Mouse (Mus musculus): ENCODE measurements at regions not wholly inside any gene's neighbourhood (a gene's known extent, or its start where the extent isn't known, plus 50 kb on each side); places are given as distances from the start of the nearest gene placed in this dataset.

- no peak for ATAC-seq (ENCODE audit: extremely low read depth, insufficient number of reproducible peaks, low FRiP score, poor library complexity, severe bottlenecking)
- DNase-seq (ENCODE audit: low spot score), result no peak
- H3K4me1 ChIP-seq (ENCODE audit: insufficient read depth, low read depth, low read length), result no peaks in the 10 kb centered on the region
- H3K36me3 ChIP-seq (replicated peaks), result no peaks in the 10 kb centered on the region
- H3K4me3 ChIP-seq (ENCODE audit: low read depth, low read length), result no peak overlapping the region
- TF ChIP-seq CTCF (IDR thresholded peaks at IDR 0.05; ENCODE audit: low read depth, low read length) (no peak), GATA2 (IDR thresholded peaks at IDR 0.05; ENCODE audit: borderline replicate concordance, low read depth, low read length) (no peak), TAL1 (conservative IDR thresholded peaks at IDR 0.05; ENCODE audit: low read depth, low read length) (no peak), GATA1 (IDR thresholded peaks at IDR 0.05; ENCODE audit: borderline replicate concordance, low read length) (no peak), POLR2AphosphoS5 (IDR thresholded peaks at IDR 0.05; ENCODE audit: insufficient replicate concordance, low read depth, low read length) (no peak)
- no peaks in the 10 kb centered on the region for H3K27me3 ChIP-seq (ENCODE audit: insufficient read depth, low read length)
- no peaks in the 10 kb centered on the region for H3K9me3 ChIP-seq (replicated peaks)
These were observed 144.2 kb upstream of the Fam92a start for GRCm38 (mm10) chr4:12316024-12316423.

DNA sequence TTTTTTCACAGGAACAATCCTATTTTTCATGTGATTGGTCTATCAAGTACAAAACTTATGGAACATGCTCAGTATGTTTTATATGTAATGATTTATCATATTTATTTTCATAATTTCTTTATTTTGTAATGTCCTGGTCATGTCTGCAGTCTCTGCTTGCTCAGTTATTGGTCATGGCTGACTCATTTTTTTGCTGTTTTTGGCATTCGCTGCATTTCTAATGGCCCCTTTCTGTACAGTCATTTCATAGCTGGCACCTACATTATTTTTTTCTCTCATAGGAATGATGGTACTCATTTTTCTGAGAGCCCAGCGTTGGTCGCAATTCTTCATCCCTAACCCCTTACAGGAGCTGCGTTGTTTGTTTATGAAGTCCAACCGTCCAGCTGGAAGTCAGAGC lies 136.5 kb upstream of the Fam92a start:
- DNase-seq (ENCODE audit: low spot score), result no peak
- H3K4me1 ChIP-seq (ENCODE audit: insufficient read depth, low read depth, low read length), result no peaks in the 10 kb centered on the region
- TF ChIP-seq TAL1 (conservative IDR thresholded peaks at IDR 0.05; ENCODE audit: low read depth, low read length) (no peak), CTCF (IDR thresholded peaks at IDR 0.05; ENCODE audit: low read depth, low read length) (no peak), GATA1 (IDR thresholded peaks at IDR 0.05; ENCODE audit: borderline replicate concordance, low read length) (no peak), GATA2 (IDR thresholded peaks at IDR 0.05; ENCODE audit: borderline replicate concordance, low read depth, low read length) (no peak), POLR2AphosphoS5 (IDR thresholded peaks at IDR 0.05; ENCODE audit: insufficient replicate concordance, low read depth, low read length) (no peak)
- H3K36me3 ChIP-seq (replicated peaks), result no peaks in the 10 kb centered on the region
- H3K4me3 ChIP-seq (ENCODE audit: low read depth, low read length), result no peak overlapping the region
- ATAC-seq (ENCODE audit: extremely low read depth, insufficient number of reproducible peaks, low FRiP score, poor library complexity, severe bottlenecking), result no peak
- H3K9me3 ChIP-seq (replicated peaks), result no peaks in the 10 kb centered on the region
- no peaks in the 10 kb centered on the region for H3K27me3 ChIP-seq (ENCODE audit: insufficient read depth, low read length)

- no peak for DNase-seq (ENCODE audit: low spot score)
- TF ChIP-seq GATA2 (IDR thresholded peaks at IDR 0.05; ENCODE audit: borderline replicate concordance, low read depth, low read length), result no peak
- TF ChIP-seq CTCF (IDR thresholded peaks at IDR 0.05; ENCODE audit: low read depth, low read length), result no peak
- TF ChIP-seq TAL1 (conservative IDR thresholded peaks at IDR 0.05; ENCODE audit: low read depth, low read length), result no peak
- TF ChIP-seq POLR2AphosphoS5 (IDR thresholded peaks at IDR 0.05; ENCODE audit: insufficient replicate concordance, low read depth, low read length), result no peak
- TF ChIP-seq GATA1 (IDR thresholded peaks at IDR 0.05; ENCODE audit: borderline replicate concordance, low read length), result no peak
- Histone ChIP-seq H3K4me3 (ENCODE audit: low read depth, low read length) (no peak overlapping the region), H3K4me1 (ENCODE audit: insufficient read depth, low read depth, low read length) (no peaks in the 10 kb centered on the region), H3K27me3 (ENCODE audit: insufficient read depth, low read length) (no peaks in the 10 kb centered on the region), H3K36me3 (replicated peaks) (no peaks in the 10 kb centered on the region), H3K9me3 (replicated peaks) (no peaks in the 10 kb centered on the region)
- no peak for ATAC-seq (ENCODE audit: extremely low read depth, insufficient number of reproducible peaks, low FRiP score, poor library complexity, severe bottlenecking)
These were observed 135.1 kb upstream of the Fam92a start for GRCm38 (mm10) chr4:12306618-12307565.

- no peak for DNase-seq (ENCODE audit: low spot score)
- ATAC-seq (ENCODE audit: extremely low read depth, insufficient number of reproducible peaks, low FRiP score, poor library complexity, severe bottlenecking), result no peak
These were observed 115.4 kb upstream of the Fam92a start for GRCm38 (mm10) chr4:12287079-12287686.

GRCm38 (mm10) chr4:12286391-12286790 lies 114.6 kb upstream of the Fam92a start:
- Histone ChIP-seq H3K36me3 (replicated peaks) (no peaks in the 10 kb centered on the region), H3K9me3 (replicated peaks) (no peaks in the 10 kb centered on the region), H3K4me1 (ENCODE audit: insufficient read depth, low read depth, low read length) (no peaks in the 10 kb centered on the region), H3K4me3 (ENCODE audit: low read depth, low read length) (no peak overlapping the region), H3K27me3 (ENCODE audit: insufficient read depth, low read length) (no peaks in the 10 kb centered on the region)
- ATAC-seq (ENCODE audit: extremely low read depth, insufficient number of reproducible peaks, low FRiP score, poor library complexity, severe bottlenecking) (no peak), DNase-seq (ENCODE audit: low spot score) (no peak)
- TF ChIP-seq CTCF (IDR thresholded peaks at IDR 0.05; ENCODE audit: low read depth, low read length) (no peak), GATA2 (IDR thresholded peaks at IDR 0.05; ENCODE audit: borderline replicate concordance, low read depth, low read length) (no peak), TAL1 (conservative IDR thresholded peaks at IDR 0.05; ENCODE audit: low read depth, low read length) (no peak), GATA1 (IDR thresholded peaks at IDR 0.05; ENCODE audit: borderline replicate concordance, low read length) (no peak), POLR2AphosphoS5 (IDR thresholded peaks at IDR 0.05; ENCODE audit: insufficient replicate concordance, low read depth, low read length) (no peak)

More at GRCm38 (mm10) chr4:12287079-12287686, 115.4 kb upstream of the Fam92a start:
- Histone ChIP-seq H3K27me3 (ENCODE audit: insufficient read depth, low read length) (no peaks in the 10 kb centered on the region), H3K4me1 (ENCODE audit: insufficient read depth, low read depth, low read length) (no peaks in the 10 kb centered on the region), H3K36me3 (replicated peaks) (no peaks in the 10 kb centered on the region), H3K4me3 (ENCODE audit: low read depth, low read length) (no peak overlapping the region), H3K9me3 (replicated peaks) (no peaks in the 10 kb centered on the region)
- TF ChIP-seq TAL1 (conservative IDR thresholded peaks at IDR 0.05; ENCODE audit: low read depth, low read length) (no peak), CTCF (IDR thresholded peaks at IDR 0.05; ENCODE audit: low read depth, low read length) (no peak), GATA1 (IDR thresholded peaks at IDR 0.05; ENCODE audit: borderline replicate concordance, low read length) (no peak)

- Histone ChIP-seq H3K36me3 (replicated peaks) (no peaks in the 10 kb centered on the region), H3K9me3 (replicated peaks) (no peaks in the 10 kb centered on the region), H3K27me3 (ENCODE audit: insufficient read depth, low read length) (no peaks in the 10 kb centered on the region), H3K4me3 (ENCODE audit: low read depth, low read length) (no peak overlapping the region), H3K4me1 (ENCODE audit: insufficient read depth, low read depth, low read length) (no peaks in the 10 kb centered on the region)
- ATAC-seq (ENCODE audit: extremely low read depth, insufficient number of reproducible peaks, low FRiP score, poor library complexity, severe bottlenecking) (no peak), DNase-seq (ENCODE audit: low spot score) (no peak)
- TF ChIP-seq GATA1 (IDR thresholded peaks at IDR 0.05; ENCODE audit: borderline replicate concordance, low read length), result no peak
These were observed 114.2 kb upstream of the Fam92a start for GRCm38 (mm10) chr4:12285983-12286382.
